Mouse (Mus musculus) layer of hippocampus, postnatal 36 days (tissue): ENCODE results near the gene Gm20605. TPM values are rescaled to one million over a fixed set of nuclear protein-coding genes. Genes with fewer than 3 reads are reported as not detected.

ENCODE experiments used
- total RNA-seq, 2 experiments: library from RNA; stranded (reverse); gene quantifications; 2 replicates each; pipeline ENCODE4 v1.2.3; 2021

Gene Gm20605
- total RNA-seq, 2 experiments from 2014 or later: 18.6 to 23.9 TPM

Other genes with a start within 250 kb of the Gm20605 start
- gene Zan, start 152.1 kb upstream of the Gm20605 start, total RNA-seq: under 1 TPM; 0.10 to 0.13 TPM
- 10 to 100 TPM; 32.5 to 37.0 TPM for gene Pop7, start 126.7 kb upstream of the Gm20605 start, total RNA-seq
- gene Gigyf1, start 110.6 kb upstream of the Gm20605 start, total RNA-seq: 10 to 100 TPM; 56.7 to 58.9 TPM
- not detected for gene Epo, start 95.9 kb upstream of the Gm20605 start, total RNA-seq
- 100 to 1,000 TPM; 554 to 565 TPM for gene Gnb2, start 95.7 kb upstream of the Gm20605 start, total RNA-seq
- gene Actl6b, start 75.7 kb upstream of the Gm20605 start, total RNA-seq: 100 to 1,000 TPM; 127 to 138 TPM
- gene Tfr2, start 59.3 kb upstream of the Gm20605 start, total RNA-seq: 10 to 100 TPM; 13.4 to 16.1 TPM
- gene Mospd3, start 28.1 kb upstream of the Gm20605 start, total RNA-seq: 10 to 100 TPM; 26.0 to 27.4 TPM
- gene Pcolce, start 15.4 kb upstream of the Gm20605 start, total RNA-seq: 1 to 10 TPM; 8.4 to 8.8 TPM
- under 1 TPM; 0.18 to 0.77 TPM for gene Fbxo24, start 173 bp upstream of the Gm20605 start, total RNA-seq
- gene Lrch4, start 54 bp upstream of the Gm20605 start, total RNA-seq: 10 to 100 TPM; 21.8 to 25.3 TPM
- gene Sap25, start 12.2 kb downstream of the Gm20605 start, total RNA-seq: 10 to 100 TPM; 10.1 to 13.3 TPM
- gene Irs3, start 16.5 kb downstream of the Gm20605 start, total RNA-seq: under 1 TPM; 0.15 to 0.28 TPM
- gene Agfg2, start 55.6 kb downstream of the Gm20605 start, total RNA-seq: 10 to 100 TPM; 57.7 to 61.1 TPM
- gene Nyap1, start 112.4 kb downstream of the Gm20605 start, total RNA-seq: 10 to 100 TPM; 65.4 to 66.3 TPM
- 100 to 1,000 TPM; 170 to 176 TPM for gene Tsc22d4, start 116.6 kb downstream of the Gm20605 start, total RNA-seq
- 10 to 100 TPM; 24.1 to 24.6 TPM for gene Ppp1r35, start 149.7 kb downstream of the Gm20605 start, total RNA-seq
- gene Mepce, start 158.5 kb downstream of the Gm20605 start, total RNA-seq: 10 to 100 TPM; 40.8 to 44.5 TPM
- 1 to 10 TPM; 5.2 to 7.1 TPM for gene Zcwpw1, start 158.6 kb downstream of the Gm20605 start, total RNA-seq
- 1 to 10 TPM in 1 of 2 experiments, under 1 TPM in 1; 0.67 to 1.3 TPM for gene Pilra, start 207.1 kb downstream of the Gm20605 start, total RNA-seq
- not detected for gene Pilrb1, start 228.9 kb downstream of the Gm20605 start, total RNA-seq
- not detected for gene Pilrb2, start 242.6 kb downstream of the Gm20605 start, total RNA-seq